Mouse (Mus musculus) brain, embryonic 14.5 days (tissue): ENCODE measurements around the gene Lin7b. TPM values are rescaled to one million over a fixed set of nuclear protein-coding genes. Genes with fewer than 3 reads are reported as not detected.

Experiments used
- DNase-seq: peaks from one replicate; pipeline ENCODE4 v3.0.0-alpha.2; 2011; ENCODE audit warnings: low read depth
- CTCF ChIP-seq: fragments of 200-500 bp; IDR thresholded peaks from 2 replicates; pipeline ENCODE4 v1.5.1; 2012; ENCODE audit warnings: inconsistent platforms, mild to moderate bottlenecking, moderate library complexity, borderline replicate concordance; ENCODE audit not compliant: insufficient read depth, insufficient read length; ENCODE audit errors: extremely low read depth
- POLR2A ChIP-seq: fragments of 200-500 bp; IDR thresholded peaks from 2 replicates; pipeline ENCODE4 v1.6.1; 2012; ENCODE audit warnings: mild to moderate bottlenecking, inconsistent platforms, borderline replicate concordance; ENCODE audit not compliant: poor library complexity, insufficient read depth, insufficient read length, severe bottlenecking; ENCODE audit errors: extremely low read depth
- polyA plus RNA-seq: library from polyadenylated mRNA; depleted of rRNA; stranded (reverse); fragments of >200 nt; gene quantifications from 2 replicates; pipeline ENCODE4 v1.2.3, GENCODE M21; 2012

The Lin7b gene
- polyA plus RNA-seq, 1 experiment = 17.6 TPM

DNA sequence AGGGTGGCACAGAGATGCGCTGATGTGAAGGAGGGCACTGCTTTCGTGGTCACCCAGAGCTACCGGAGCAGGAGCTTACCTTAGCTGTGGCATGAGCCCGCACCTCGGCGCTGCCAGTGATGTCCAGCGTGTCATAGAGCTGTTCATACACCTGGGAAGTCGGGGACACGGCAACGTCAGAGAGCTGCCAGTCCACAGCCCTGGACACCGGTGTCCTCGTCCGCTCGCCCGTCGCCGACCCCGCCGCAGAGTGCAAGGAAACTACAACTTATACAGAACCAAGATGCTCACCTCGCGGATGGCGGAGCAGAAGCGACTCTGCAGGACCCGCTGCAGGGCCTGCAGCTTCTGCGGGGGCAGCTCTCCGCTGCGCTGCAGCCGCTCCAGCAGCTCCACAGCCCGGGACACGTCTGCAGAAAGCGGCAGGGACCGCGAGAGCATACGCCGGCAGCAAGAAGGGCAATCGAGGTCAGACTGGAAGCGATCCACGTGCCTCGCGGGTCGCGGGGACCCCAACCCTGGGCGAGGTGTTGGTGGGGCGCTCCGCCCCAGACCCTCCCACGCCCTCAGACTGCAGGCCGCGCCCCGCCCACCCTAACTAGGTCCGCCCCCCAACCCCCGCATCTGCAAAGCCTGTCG, 428 bp downstream of the Lin7b start:
- DNase-seq = peak; percentile 43
- TF ChIP-seq CTCF = no peak
- no peak for TF ChIP-seq POLR2A

DNA sequence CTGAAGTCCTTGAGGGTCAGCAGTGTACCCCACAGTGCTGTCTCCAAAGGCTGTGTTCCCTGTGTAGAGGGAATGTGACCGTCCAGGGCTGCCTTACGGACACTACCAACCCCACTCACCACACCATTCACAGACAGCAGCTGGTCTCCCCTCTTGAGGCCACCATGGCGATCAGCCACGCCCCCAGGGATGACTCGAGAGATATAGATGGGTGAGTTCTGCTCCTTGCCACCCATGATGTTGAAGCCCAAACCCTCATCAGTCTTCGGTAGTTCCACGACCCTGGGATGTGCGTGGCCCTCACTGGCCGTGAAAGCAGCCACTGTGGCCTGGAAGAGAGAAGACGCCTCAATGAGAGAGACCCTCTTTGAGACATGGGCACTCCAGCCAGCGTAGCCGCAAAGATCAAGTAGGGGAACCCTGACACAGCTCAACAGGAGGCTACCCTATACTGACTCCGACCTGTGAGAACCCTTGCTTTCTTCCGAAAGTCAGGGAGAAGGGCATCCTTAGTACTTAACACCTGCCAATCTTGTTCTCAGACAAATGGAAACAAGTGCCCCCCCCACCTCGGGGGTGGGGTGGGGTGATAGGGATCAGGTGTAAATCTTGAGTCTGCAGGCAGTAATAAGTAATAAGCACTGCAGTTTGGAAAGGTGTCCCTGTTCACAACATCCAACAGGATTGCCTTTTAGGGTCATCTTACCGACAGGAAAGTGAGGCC, 1.2 kb downstream of the Lin7b start:
- TF ChIP-seq POLR2A (no peak), CTCF (no peak)
- DNase-seq = no peak

DNA sequence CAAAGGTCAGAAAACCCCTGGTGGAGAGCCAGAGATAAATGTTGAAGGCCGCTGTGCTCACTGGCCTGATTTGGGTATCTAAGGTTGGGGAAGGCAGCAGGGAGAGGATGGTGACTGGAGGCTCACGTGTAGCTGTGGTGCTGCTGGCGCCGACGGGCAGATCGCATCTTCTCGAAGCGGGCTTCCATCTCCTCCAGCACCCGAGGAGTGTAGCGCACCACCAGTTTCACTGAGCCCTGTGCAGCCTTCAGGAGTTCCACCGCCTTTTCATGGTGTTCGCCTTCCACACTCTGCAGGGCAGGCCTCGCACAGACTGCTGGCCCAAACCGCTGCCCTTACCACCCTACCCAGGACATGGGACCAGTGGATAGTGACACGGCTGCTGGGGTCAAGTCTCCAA, 2.2 kb downstream of the Lin7b start:
- DNase-seq = peak; percentile 26
- no peak for TF ChIP-seq CTCF
- TF ChIP-seq POLR2A = no peak

DNA sequence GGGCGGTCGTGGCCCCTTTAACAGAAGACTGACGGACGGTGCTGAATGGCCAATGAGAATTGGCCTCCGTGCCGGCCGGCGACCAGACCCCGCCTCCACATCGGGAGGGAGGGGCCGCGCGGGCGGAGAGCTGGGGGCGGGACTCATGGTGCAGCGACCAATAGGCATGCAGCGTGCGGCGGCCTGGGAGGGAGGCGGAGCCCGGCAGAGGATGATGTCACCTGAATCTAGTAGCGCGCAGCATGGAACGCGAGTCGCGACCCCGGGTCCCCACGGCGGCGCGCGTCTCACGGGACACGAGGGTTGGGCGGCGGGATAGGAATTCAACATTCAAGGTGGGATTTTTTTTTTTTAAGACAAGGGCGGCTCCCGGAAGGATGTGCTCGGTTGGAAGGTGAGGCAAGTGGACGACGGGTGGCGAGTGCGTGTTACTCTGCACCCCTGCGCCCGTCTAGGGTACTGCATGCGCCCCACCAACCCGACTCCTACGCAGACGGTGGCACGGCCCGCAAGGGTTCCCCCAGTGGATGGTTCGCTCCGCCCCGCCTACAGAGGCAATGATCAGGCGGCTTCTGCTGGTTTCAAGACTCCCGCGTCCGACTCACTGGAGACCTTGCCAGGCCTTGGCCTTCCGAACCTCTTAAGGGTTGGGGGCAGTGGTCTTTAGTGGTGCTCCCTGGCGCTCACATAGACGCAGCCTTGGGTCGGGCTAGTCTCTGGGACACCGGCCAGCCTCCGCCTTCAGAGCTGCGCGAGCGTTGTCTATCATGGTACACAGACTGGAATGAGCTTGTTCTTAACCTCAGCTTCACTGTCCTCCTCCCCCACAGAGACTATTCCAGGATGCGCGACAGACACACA, 3.1 kb downstream of the Lin7b start:
- DNase-seq = peak; percentile 99
- 0 out of 2 replicates have a peak, but pooled peaks have one; percentile 13 for TF ChIP-seq POLR2A
- TF ChIP-seq CTCF = peak; percentile 79

DNA sequence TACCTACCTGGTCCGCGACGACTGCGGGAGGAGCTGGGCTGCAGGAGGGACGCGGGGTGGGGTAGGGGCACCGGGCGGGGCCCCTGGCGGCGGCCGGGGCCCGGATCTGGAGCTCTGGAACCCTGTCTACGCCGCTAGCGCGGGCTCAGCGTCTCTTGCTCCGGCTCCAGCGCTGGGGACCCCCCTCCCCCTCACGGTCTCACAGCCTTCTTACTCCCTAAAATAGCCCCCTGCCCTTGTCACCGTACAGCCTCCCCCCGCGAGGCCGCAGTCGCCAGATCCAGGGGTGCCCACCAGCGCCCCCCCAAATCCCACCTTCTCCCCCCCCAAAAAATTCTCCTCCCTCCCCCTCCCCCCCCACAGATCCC, 3.7 kb downstream of the Lin7b start, which contains the start of gene Ppfia3:
Gene Ppfia3 (minus strand): TSS at position 368 of the 368 bp plus-strand sequence.
- DNase-seq = no peak
- no peak; the same call in 1 of the 2 replicates for TF ChIP-seq POLR2A
- TF ChIP-seq CTCF = no peak

DNA sequence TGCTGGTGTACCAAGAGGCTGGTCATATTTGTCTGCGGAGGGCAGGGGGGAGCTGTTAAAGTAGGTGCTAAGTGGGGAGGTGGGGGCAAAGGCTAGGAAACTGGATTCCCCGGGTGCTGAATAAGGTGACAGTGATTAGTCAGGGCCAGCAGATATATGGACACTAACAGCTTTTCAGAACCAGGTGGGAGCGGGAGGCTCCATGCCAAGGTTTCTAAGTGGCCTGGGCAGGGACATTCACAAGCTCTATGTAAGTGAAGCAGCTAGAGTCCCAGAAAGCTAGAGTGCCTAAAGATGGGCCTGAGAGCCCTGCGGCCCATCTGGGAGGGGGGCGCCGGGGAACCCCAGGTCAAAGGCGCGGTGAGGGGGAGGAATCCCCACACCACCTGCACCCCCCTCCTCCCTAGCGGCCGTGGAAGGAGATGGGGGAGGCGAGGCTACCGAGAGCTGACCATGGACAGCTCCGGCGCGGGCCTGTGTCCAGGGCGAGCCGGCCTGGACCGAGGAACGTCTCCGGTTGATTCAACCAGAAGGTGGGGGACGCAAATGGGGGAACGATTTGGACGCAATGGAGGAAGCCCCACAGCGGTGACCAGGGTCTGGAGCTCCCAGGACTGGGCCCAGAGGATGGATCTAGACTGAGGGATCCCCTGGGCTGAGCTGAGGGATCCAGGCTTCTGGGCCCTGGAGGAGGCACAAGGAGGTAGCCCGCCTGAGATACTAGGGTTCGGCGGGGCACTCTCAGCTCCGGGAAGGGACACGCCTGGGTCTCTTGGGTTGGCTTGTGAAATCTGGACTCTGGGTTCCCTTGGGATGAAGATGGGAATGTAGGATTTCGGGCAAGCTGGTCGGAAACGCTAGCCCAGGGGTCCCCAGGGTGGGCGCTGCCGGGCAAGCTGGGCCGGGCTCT, 4.4 kb downstream of the Lin7b start:
- TF ChIP-seq POLR2A (no peak), CTCF (no peak)

DNA sequence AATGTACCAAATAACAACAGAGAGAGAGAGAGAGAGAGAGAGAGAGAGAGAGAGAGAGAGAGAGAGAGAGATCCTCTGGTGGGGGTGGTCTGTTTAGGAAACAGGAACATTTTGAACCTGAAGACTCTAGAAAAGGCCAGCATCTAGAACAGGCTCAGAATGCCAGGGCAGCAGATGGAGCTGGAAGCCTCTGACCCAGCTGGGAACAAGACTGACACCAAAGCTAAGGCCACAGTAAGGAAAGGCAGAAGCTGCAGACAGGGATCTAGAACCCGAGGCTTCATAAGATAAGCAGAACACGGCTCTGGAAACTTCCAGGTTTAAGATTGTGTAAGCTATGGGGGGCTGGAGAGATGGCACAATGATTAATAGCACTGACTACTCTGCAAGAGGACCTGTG, 6.4 kb downstream of the Lin7b start:
- TF ChIP-seq CTCF (no peak), POLR2A (no peak)
- no peak for DNase-seq

More for the DNA sequence above, 4.4 kb downstream of the Lin7b start:
- peak; percentile 51 for DNase-seq

DNA sequence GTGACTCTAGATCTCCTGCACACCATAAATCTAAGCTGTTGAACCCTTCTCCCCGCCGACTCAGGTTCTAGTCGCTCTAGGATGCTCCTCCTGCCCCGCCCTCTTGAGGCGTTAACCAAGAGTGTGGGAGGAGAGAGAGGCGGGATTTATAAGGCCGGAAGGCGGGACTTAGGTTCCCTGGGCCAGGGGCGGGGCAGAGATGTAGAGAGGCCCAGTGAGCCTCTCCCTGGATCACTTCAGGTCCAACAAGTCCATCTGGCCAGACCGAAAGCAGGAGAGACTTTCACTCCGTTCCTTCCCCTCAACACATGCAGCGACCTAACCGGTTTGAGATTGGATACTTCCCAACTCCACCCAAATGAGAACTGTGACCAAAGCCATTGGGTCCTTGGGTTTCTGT, 7.6 kb downstream of the Lin7b start:
- peak; percentile 64 for DNase-seq
- TF ChIP-seq POLR2A (no peak), CTCF (no peak)

DNA sequence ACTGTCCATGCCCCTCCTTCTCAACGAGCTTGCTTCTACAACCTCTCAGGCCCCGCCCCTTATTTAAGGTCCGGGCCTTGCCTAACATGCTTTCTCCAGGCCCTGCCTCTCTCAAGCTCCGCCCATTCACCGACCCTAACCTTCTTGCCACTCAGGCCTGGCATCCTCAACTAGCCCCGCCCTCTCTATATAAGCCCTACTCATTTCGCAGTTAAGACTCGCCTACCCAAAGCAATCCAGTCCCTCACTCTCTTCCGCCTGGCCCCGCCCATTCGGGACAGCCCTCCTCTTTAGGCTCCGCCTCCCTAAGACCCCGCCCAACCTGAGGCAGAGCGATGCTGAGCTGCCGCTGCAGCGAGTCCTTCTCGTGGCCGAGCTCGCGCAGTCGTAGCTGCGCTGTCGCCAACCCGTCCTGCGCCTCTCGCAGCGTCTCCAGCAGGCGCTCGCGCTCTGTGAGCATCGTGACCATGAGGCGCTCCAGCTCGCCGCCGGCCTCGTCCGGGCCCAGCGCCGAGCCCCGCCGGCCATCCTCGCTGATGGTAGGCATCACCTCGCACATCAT, 9.1 kb downstream of the Lin7b start:
- DNase-seq = peak; percentile 96
- no peak for TF ChIP-seq CTCF
- TF ChIP-seq POLR2A = peak; percentile 58; the same call in 1 of the 2 replicates
